Mouse (Mus musculus): ENCODE results near the gene Cdkn2aip.

DNA sequence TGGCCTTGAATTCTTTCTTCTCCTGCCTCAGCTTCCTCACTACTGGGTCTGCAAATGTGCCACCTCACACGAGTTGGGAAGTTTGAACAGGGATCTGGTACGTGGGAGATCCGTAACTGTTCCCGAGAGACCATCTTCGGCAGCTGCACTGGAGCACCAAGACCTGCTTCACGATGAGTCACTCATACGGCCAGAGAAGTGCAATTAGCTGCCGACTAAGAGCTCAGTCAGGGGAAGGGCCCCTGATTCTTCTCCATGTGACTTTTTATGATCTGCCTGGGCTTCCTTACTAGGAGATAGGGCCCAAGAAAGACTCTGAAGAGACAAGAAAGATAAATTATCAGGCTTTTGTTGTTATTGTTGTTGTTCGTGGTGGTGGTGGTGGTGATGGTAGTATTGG is 31.1 kb upstream of the Cdkn2aip start:
- no peak for TF ChIP-seq EP300 (IDR thresholded peaks at IDR 0.05; ENCODE audit: low read depth)
- no peak for TF ChIP-seq CTCF (IDR thresholded peaks at IDR 0.05; ENCODE audit: low read depth)

Data from liver, embryonic 14.5 days (tissue).